Mouse (Mus musculus): ENCODE results near the gene Sars2. TPM values are rescaled to one million over a fixed set of nuclear protein-coding genes. Genes with fewer than 3 reads are reported as not detected.

The Sars2 gene
- total and polyA plus RNA-seq, 3 experiments, result 10.5 to 24.9 (median 17.1) TPM

DNA sequence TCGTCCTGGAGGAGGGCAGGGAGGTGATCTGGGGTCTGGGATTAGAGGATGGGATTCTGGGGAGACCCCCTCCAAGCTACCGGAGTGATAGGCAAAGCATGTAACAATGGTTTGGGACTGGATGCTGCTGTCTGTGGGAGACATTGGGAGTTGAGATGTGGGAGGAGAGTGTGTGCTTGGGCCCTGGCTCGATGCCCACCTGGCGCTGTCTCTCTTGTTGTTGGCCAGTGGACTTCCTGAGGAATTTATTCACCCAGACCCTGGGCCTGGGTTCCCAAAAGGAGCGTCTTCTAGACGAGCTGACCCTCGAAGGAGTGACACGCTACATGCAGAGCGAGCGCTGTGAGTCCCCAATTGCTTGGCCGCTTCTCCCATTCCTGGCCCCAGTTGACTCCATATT lies 30.1 kb downstream of the Sars2 start:
- Histone ChIP-seq H3K27me3 (replicated peaks) (no peaks in the 10 kb centered on the region), H3K9me3 (replicated peaks; ENCODE audit: low read length) (no peaks in the 10 kb centered on the region), H3K4me2 (ENCODE audit: insufficient read depth, low read depth, poor library complexity, severe bottlenecking) (no peak overlapping the region), H3K4me1 (ENCODE audit: control insufficient read depth in 1 of 2, insufficient read depth in 2 of 2) (peaks cover 9 to 25% of the 10 kb centered on the region in 2 experiments), H3K4me3 (replicated peaks in 1 of 3; ENCODE audit: low read depth in 2 of 3, low read length in 2 of 3, poor library complexity in 1 of 3) (no peak overlapping the region), H3K9ac (ENCODE audit: insufficient read depth, low read depth) (no peak overlapping the region), H3K27ac (ENCODE audit: insufficient read depth, low read depth) (no peak overlapping the region), H3K36me3 (replicated peaks in 1 of 2; ENCODE audit: control insufficient read depth in 1 of 2, insufficient read depth in 1 of 2, low read length in 1 of 2) (peaks cover 28 to 70% of the 10 kb centered on the region in 2 experiments), H3K79me2 (replicated peaks; ENCODE audit: control insufficient read depth, extremely low read depth, insufficient read depth, poor library complexity, severe bottlenecking) (0 out of 2 replicates have a peak, but pooled peaks cover 13% of the 10 kb centered on the region)
- in situ Hi-C loops (cut with MboI; ENCODE audit: low pct_ligation_motif_present, low pct_unique_long_range_greater_than_20kb, low sequenced_read_pairs), result no loop called here
- DNase-seq (ENCODE audit: extremely low read depth), result no peak
- TF ChIP-seq SMC3 (IDR thresholded peaks at IDR 0.05; ENCODE audit: low read depth, low read length) (no peak), KAT2A (IDR thresholded peaks at IDR 0.05; ENCODE audit: insufficient replicate concordance, low read length) (no peak), HCFC1 (IDR thresholded peaks at IDR 0.05; ENCODE audit: low read depth, low read length) (no peak), CHD1 (IDR thresholded peaks at IDR 0.05; ENCODE audit: low read depth, low read length) (no peak), EP300 (IDR thresholded peaks at IDR 0.05; ENCODE audit: low read length) (no peak), ZMIZ1 (IDR thresholded peaks at IDR 0.05; ENCODE audit: low read depth, low read length) (no peak), BHLHE40 (IDR thresholded peaks at IDR 0.05; ENCODE audit: low read depth, low read length) (no peak), TCF12 (IDR thresholded peaks at IDR 0.05; ENCODE audit: low read depth, low read length) (no peak), MAX (IDR thresholded peaks at IDR 0.05; ENCODE audit: low read length) (no peak), UBTF (IDR thresholded peaks at IDR 0.05; ENCODE audit: low read depth, low read length) (no peak), ETS1 (conservative IDR thresholded peaks at IDR 0.05; ENCODE audit: low read depth, low read length) (no peak), PAX5 (IDR thresholded peaks at IDR 0.05; ENCODE audit: low read length) (no peak), MXI1 (IDR thresholded peaks at IDR 0.05; ENCODE audit: low read depth, low read length) (no peak), SIN3A (IDR thresholded peaks at IDR 0.05; ENCODE audit: low read length) (no peak), MYC (IDR thresholded peaks at IDR 0.05; ENCODE audit: low read depth, low read length) (no peak)
- dilution Hi-C loops (cut with MboI; ENCODE audit: extremely low pct_ligation_motif_present, extremely low pct_unique_long_range_greater_than_20kb, low sequenced_read_pairs), result no loop called here

DNA sequence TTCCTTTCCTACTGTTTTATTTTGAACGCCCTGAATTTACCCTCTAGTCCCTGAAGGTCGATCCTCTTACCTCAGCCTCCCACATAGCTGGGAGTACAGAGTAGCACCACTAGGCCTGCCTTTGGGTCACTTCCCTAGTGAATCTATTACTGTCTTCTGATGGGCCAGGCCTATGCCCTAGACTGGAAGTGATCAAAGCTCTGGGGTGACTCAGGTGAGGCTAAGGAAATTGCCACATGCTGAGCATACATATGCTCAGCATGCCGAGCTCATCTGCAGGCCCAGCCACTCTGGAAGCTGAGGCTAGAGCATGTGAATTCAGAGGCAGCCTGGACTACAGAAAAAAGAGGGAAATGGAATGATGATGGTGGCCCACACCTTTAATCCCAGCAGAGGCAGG lies 31.4 kb downstream of the Sars2 start:
- peaks cover 33 to 80% of the 10 kb centered on the region in 2 experiments for H3K36me3 ChIP-seq (replicated peaks in 1 of 2; ENCODE audit: control insufficient read depth in 1 of 2, insufficient read depth in 1 of 2, low read length in 1 of 2)
- H3K4me3 ChIP-seq (replicated peaks in 1 of 3; ENCODE audit: low read depth in 2 of 3, low read length in 2 of 3, poor library complexity in 1 of 3), result no peak overlapping the region
- in situ Hi-C loops (cut with MboI; ENCODE audit: low pct_ligation_motif_present, low pct_unique_long_range_greater_than_20kb, low sequenced_read_pairs) (no loop called here), dilution Hi-C loops (cut with MboI; ENCODE audit: extremely low pct_ligation_motif_present, extremely low pct_unique_long_range_greater_than_20kb, low sequenced_read_pairs) (no loop called here)
- H3K27ac ChIP-seq (ENCODE audit: insufficient read depth, low read depth), result no peak overlapping the region
- H3K4me2 ChIP-seq (ENCODE audit: insufficient read depth, low read depth, poor library complexity, severe bottlenecking), result no peak overlapping the region
- no peak overlapping the region for H3K9ac ChIP-seq (ENCODE audit: insufficient read depth, low read depth)
- no peaks in the 10 kb centered on the region for H3K27me3 ChIP-seq (replicated peaks)
- 0 out of 2 replicates have a peak, but pooled peaks cover 4% of the 10 kb centered on the region for H3K79me2 ChIP-seq (replicated peaks; ENCODE audit: control insufficient read depth, extremely low read depth, insufficient read depth, poor library complexity, severe bottlenecking)
- TF ChIP-seq TBP (conservative IDR thresholded peaks at IDR 0.05; ENCODE audit: low read depth, low read length) (no peak), IRF4 (IDR thresholded peaks at IDR 0.05; ENCODE audit: low read depth, low read length) (no peak), CTCF (conservative IDR thresholded peaks at IDR 0.05 in 1 of 2, IDR thresholded peaks at IDR 0.05 in 1 of 2; ENCODE audit: low read depth in 2 of 2, low read length in 2 of 2) (no peak), JUN (IDR thresholded peaks at IDR 0.05; ENCODE audit: insufficient read depth, low read depth, low read length) (no peak), NELFE (IDR thresholded peaks at IDR 0.05; ENCODE audit: low read depth, low read length) (no peak), EP300 (IDR thresholded peaks at IDR 0.05; ENCODE audit: low read length) (no peak), SMC3 (IDR thresholded peaks at IDR 0.05; ENCODE audit: low read depth, low read length) (no peak), CHD2 (IDR thresholded peaks at IDR 0.05; ENCODE audit: low read length) (no peak), ZKSCAN1 (IDR thresholded peaks at IDR 0.05; ENCODE audit: borderline replicate concordance, low read depth, low read length) (no peak), MAFK (IDR thresholded peaks at IDR 0.05; ENCODE audit: insufficient replicate concordance, low read length) (no peak), ZMIZ1 (IDR thresholded peaks at IDR 0.05; ENCODE audit: low read depth, low read length) (no peak), RAD21 (IDR thresholded peaks at IDR 0.05; ENCODE audit: low read depth, low read length) (no peak), TCF12 (IDR thresholded peaks at IDR 0.05; ENCODE audit: low read depth, low read length) (no peak), SIN3A (IDR thresholded peaks at IDR 0.05; ENCODE audit: low read length) (no peak)
- H3K9me3 ChIP-seq (replicated peaks; ENCODE audit: low read length), result no peaks in the 10 kb centered on the region
- no peak for DNase-seq (ENCODE audit: extremely low read depth)
- peaks cover 4 to 20% of the 10 kb centered on the region in 2 experiments; a peak in 3 of 4 replicates for H3K4me1 ChIP-seq (ENCODE audit: control insufficient read depth in 1 of 2, insufficient read depth in 2 of 2)

All from CH12.LX (cell line).